Mouse (Mus musculus): ENCODE measurements around the gene Ostm1. TPM values are rescaled to one million over a fixed set of nuclear protein-coding genes. Genes with fewer than 3 reads are reported as not detected.

The Ostm1 gene
- 14.5 and 14.9 TPM in 2 replicates for polyA plus RNA-seq (2015; fragmentation: Nextera tagmentation; extraction: Ambion mirVana)

- peaks cover 100% of the 10 kb centered on the region for H3K27me3 ChIP-seq
- H3K4me2 ChIP-seq: peak within 1 kb of the TSS; percentile 50
- peak within 1 kb of the TSS; percentile 25 for H3K4me3 ChIP-seq (replicated peaks)
- no peak within 1 kb of the TSS for H3K9ac ChIP-seq
- no peaks in the 10 kb centered on the region for H3K36me3 ChIP-seq
- H3K9me3 ChIP-seq (replicated peaks): no peaks in the 10 kb centered on the region
- under 1% methylated on average over 43 of the region's 43 CpGs for WGBS
- ATAC-seq (replicated peaks; ENCODE audit: low FRiP score): no peak
- H3K4me1 ChIP-seq: peaks cover 52% of the 10 kb centered on the region
- no peak within 1 kb of the TSS for H3K27ac ChIP-seq
These were observed at the start of gene Ostm1, which contains the start of gene Nr2e1 for GRCm38 (mm10) chr10:42583157-42583872. Gene Ostm1, plus strand, starts transcription at chr10:42583822. Gene Nr2e1, minus strand, starts transcription at chr10:42583632.

- H3K27ac ChIP-seq: no peak overlapping the region
These were observed 49.7 kb upstream of the Ostm1 start for GRCm38 (mm10) chr10:42533836-42534453.

DNA sequence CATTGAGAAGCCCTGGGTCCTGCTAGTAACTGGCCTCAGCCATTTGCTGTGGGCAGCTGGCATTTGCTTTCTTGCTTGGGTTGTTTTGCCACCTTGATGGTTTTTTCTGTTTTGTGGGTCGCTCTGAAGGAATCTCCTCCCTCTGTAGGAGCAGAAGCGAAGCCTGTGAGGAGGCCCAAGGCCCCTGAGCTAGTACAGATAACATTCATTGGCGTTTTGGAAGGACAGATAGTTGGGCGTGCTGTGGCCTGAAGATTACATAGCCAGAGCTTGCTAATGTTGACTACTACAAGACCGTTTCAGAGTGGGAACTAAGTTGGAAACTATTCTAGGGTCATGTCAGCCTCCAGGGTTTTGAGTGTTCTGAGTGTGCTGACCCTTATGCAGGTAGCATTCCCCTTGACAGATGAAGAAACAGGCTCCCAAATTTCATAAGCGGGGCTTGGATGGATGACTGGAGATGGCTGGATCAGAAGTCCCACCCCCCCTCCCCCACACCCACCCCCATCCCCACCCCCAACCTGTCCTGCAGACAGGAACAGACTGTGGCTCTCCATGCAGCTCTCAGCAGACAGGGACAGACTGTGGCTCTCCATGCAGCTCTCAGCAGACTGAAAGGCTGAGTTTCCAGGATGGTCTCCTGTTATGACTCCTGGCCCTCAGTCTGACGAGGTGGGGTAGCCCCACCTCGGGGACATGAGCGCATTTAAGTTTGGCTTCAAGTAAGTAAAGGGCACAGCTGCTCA, 45.9 kb upstream of the Ostm1 start:
- WGBS: 85% methylated on average over 9 of the region's 9 CpGs

More at GRCm38 (mm10) chr10:42533836-42534453, 49.7 kb upstream of the Ostm1 start:
- H3K27me3 ChIP-seq: no peaks in the 10 kb centered on the region
- H3K9ac ChIP-seq: no peak overlapping the region
- no peak overlapping the region for H3K4me3 ChIP-seq (replicated peaks)
- 0 out of 2 replicates have a peak, but pooled peaks have one; percentile 29 for ATAC-seq (replicated peaks; ENCODE audit: low FRiP score)
- no peak overlapping the region for H3K4me2 ChIP-seq
- H3K4me1 ChIP-seq: no peaks in the 10 kb centered on the region
- peaks cover 68% of the 10 kb centered on the region for H3K36me3 ChIP-seq
- no peaks in the 10 kb centered on the region for H3K9me3 ChIP-seq (replicated peaks)
- 93% methylated on average over 11 of the region's 11 CpGs for WGBS

GRCm38 (mm10) chr10:42545707-42546503, 37.7 kb upstream of the Ostm1 start:
- no peak for ATAC-seq (replicated peaks; ENCODE audit: low FRiP score)
- H3K27ac ChIP-seq: no peak overlapping the region
- H3K9me3 ChIP-seq (replicated peaks): no peaks in the 10 kb centered on the region
- no peak overlapping the region for H3K4me3 ChIP-seq (replicated peaks)
- no peaks in the 10 kb centered on the region for H3K36me3 ChIP-seq
- no peaks in the 10 kb centered on the region for H3K4me1 ChIP-seq
- 83% methylated on average over 6 of the region's 6 CpGs for WGBS
- H3K27me3 ChIP-seq: no peaks in the 10 kb centered on the region
- H3K9ac ChIP-seq: no peak overlapping the region
- H3K4me2 ChIP-seq: no peak overlapping the region

More for the DNA sequence above, 45.9 kb upstream of the Ostm1 start:
- no peaks in the 10 kb centered on the region for H3K4me1 ChIP-seq
- peaks cover 42% of the 10 kb centered on the region for H3K36me3 ChIP-seq
- H3K27ac ChIP-seq: no peak overlapping the region
- no peak overlapping the region for H3K9ac ChIP-seq
- no peaks in the 10 kb centered on the region for H3K9me3 ChIP-seq (replicated peaks)
- no peak for ATAC-seq (replicated peaks; ENCODE audit: low FRiP score)
- H3K27me3 ChIP-seq: no peaks in the 10 kb centered on the region
- no peak overlapping the region for H3K4me3 ChIP-seq (replicated peaks)
- H3K4me2 ChIP-seq: no peak overlapping the region

- H3K9me3 ChIP-seq (replicated peaks): no peaks in the 10 kb centered on the region
- WGBS: 92% methylated on average over 3 of the region's 3 CpGs
- no peaks in the 10 kb centered on the region for H3K27me3 ChIP-seq
- H3K36me3 ChIP-seq: no peaks in the 10 kb centered on the region
- H3K4me3 ChIP-seq (replicated peaks): no peak overlapping the region
- no peak overlapping the region for H3K4me2 ChIP-seq
- H3K27ac ChIP-seq: no peak overlapping the region
- no peaks in the 10 kb centered on the region for H3K4me1 ChIP-seq
- ATAC-seq (replicated peaks; ENCODE audit: low FRiP score): no peak
- no peak overlapping the region for H3K9ac ChIP-seq
These were observed 37.1 kb upstream of the Ostm1 start for GRCm38 (mm10) chr10:42546507-42546906.

GRCm38 (mm10) chr10:42559581-42560200, 23.9 kb upstream of the Ostm1 start:
- ATAC-seq (replicated peaks; ENCODE audit: low FRiP score): no peak
- H3K4me1 ChIP-seq: no peaks in the 10 kb centered on the region
- 77% methylated on average over 5 of the region's 5 CpGs for WGBS

DNA sequence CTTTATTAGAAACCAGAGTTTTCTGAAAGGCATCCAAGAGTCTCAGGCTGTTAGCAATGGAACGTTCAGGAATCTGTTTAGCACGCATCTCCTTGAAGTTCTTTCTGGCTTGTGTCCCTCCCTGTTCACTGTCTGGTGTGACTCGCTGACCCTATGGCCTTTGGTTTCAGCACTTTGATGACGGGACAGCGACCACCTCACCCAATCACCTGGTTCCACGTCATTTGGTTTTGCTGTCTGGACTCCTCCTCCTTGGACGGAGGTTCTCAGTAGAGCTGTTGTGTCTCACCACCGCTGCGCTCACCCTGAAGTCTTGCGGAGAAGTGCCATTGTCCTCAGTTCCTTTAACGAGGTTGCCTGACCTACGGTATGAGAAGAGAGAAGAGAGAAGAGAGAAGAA, 21.4 kb upstream of the Ostm1 start:
- Histone ChIP-seq H3K36me3 (no peaks in the 10 kb centered on the region), H3K27me3 (peaks cover 56% of the 10 kb centered on the region), H3K9me3 (replicated peaks) (no peaks in the 10 kb centered on the region), H3K4me3 (replicated peaks) (no peak overlapping the region), H3K27ac (no peak overlapping the region), H3K4me2 (no peak overlapping the region), H3K4me1 (no peaks in the 10 kb centered on the region), H3K9ac (no peak overlapping the region)
- no peak for ATAC-seq (replicated peaks; ENCODE audit: low FRiP score)
- 3% methylated on average over 12 of the region's 12 CpGs for WGBS

More at GRCm38 (mm10) chr10:42559581-42560200, 23.9 kb upstream of the Ostm1 start:
- Histone ChIP-seq H3K9ac (no peak overlapping the region), H3K27me3 (peaks cover 30% of the 10 kb centered on the region), H3K27ac (no peak overlapping the region), H3K4me3 (replicated peaks) (no peak overlapping the region), H3K36me3 (no peaks in the 10 kb centered on the region), H3K4me2 (no peak overlapping the region), H3K9me3 (replicated peaks) (no peaks in the 10 kb centered on the region)

GRCm38 (mm10) chr10:42572567-42572966, 11.1 kb upstream of the Ostm1 start:
- ATAC-seq (replicated peaks; ENCODE audit: low FRiP score): no peak
- Histone ChIP-seq H3K4me1 (peaks cover 5% of the 10 kb centered on the region; the same call in 1 of the 2 replicates), H3K4me3 (replicated peaks) (0 out of 2 replicates have a peak overlapping the region, but pooled peaks have one; percentile 7), H3K9me3 (replicated peaks) (no peaks in the 10 kb centered on the region), H3K27ac (no peak overlapping the region), H3K36me3 (no peaks in the 10 kb centered on the region), H3K9ac (no peak overlapping the region), H3K27me3 (peaks cover 97% of the 10 kb centered on the region), H3K4me2 (no peak overlapping the region)
- under 1% methylated on average over 20 of the region's 20 CpGs for WGBS

DNA sequence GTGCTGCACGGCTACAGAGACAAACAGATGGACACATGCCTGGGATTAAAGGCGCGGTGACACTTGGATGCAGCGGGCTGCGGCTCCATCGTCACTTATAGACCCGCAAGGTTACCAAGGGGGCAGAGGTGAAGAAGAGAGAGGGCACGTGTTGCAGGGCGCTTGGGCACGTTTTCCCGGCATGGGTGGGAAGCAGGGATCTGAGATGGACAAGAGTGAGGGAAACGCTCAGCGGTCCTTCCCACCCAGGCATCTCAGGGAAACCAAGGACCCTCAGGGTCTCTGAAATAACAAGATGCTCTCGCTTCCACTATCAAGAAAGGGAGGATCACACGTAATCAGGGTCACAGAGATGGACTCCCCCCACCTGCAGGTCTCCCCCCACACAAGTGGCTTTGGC, 10.7 kb upstream of the Ostm1 start:
- H3K4me1 ChIP-seq: peaks cover 5% of the 10 kb centered on the region; the same call in 1 of the 2 replicates
- H3K27ac ChIP-seq: no peak overlapping the region
- H3K27me3 ChIP-seq: peaks cover 98% of the 10 kb centered on the region
- no peak for ATAC-seq (replicated peaks; ENCODE audit: low FRiP score)
- no peaks in the 10 kb centered on the region for H3K36me3 ChIP-seq
- WGBS: 1% methylated on average over 15 of the region's 15 CpGs
- H3K4me3 ChIP-seq (replicated peaks): 0 out of 2 replicates have a peak overlapping the region, but pooled peaks have one; percentile 7
- H3K9ac ChIP-seq: no peak overlapping the region
- H3K4me2 ChIP-seq: no peak overlapping the region
- H3K9me3 ChIP-seq (replicated peaks): no peaks in the 10 kb centered on the region

DNA sequence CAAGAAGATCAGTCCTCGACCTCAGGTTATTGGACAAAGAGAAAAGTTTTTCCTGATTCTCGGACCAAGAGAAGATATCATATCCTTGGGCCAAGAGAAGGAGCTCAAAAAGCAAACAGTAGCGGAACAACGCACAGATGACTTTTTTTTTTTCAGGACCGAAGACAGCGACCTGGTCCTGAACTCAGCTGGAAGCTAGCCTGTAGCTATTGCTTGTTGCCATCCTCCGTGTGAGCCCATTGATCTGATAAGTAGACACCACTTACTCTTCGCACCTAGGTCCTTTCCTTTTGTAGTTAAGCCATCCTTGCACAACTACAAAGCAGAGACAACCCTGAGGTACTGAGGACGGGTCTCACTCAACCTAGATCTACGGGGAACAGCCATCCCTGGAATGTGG, 9.0 kb upstream of the Ostm1 start:
- Histone ChIP-seq H3K27ac (no peak overlapping the region), H3K4me1 (peaks cover 12% of the 10 kb centered on the region), H3K36me3 (no peaks in the 10 kb centered on the region), H3K9me3 (replicated peaks) (no peaks in the 10 kb centered on the region), H3K27me3 (peaks cover 99% of the 10 kb centered on the region), H3K9ac (no peak overlapping the region), H3K4me2 (no peak overlapping the region), H3K4me3 (replicated peaks) (no peak overlapping the region)
- ATAC-seq (replicated peaks; ENCODE audit: low FRiP score): no peak
- WGBS: 3% methylated on average over 10 of the region's 10 CpGs
